Mouse (Mus musculus): ENCODE measurements around the gene Itpkb.

DNA sequence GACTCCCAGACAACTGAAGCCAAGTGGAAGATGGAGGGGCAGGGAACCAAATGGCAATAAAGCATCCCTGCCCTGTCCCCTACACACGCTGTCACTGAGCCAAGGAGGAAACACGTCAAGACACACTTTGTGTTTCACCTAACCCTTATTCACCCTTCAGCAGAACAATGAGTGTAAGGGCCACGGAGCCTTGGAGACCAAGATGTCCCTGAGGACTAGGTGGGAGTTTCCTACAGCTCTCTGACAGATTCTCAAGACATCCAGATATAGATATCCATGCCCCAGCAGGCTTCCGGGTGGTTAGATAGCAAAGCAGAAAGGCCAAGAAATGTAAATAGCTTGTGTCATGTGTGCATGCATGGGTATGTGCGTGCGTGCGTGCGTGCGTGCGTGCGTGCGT lies 63.6 kb downstream of the Itpkb start:
- TF ChIP-seq CTCF (IDR thresholded peaks at IDR 0.05; ENCODE audit: low read depth, low read length) (no peak), POLR2AphosphoS5 (IDR thresholded peaks at IDR 0.05; ENCODE audit: insufficient replicate concordance, low read depth, low read length) (no peak), GATA1 (IDR thresholded peaks at IDR 0.05; ENCODE audit: borderline replicate concordance, low read length) (no peak), TAL1 (conservative IDR thresholded peaks at IDR 0.05; ENCODE audit: low read depth, low read length) (no peak), GATA2 (IDR thresholded peaks at IDR 0.05; ENCODE audit: borderline replicate concordance, low read depth, low read length) (no peak)

Data from G1E (cell line).